Mouse (Mus musculus) bone marrow, adult 2 months (tissue): ENCODE data around the gene Wwc2.

Experiments used
- CTCF ChIP-seq: fragments of 200-500 bp; IDR thresholded peaks from 2 replicates; pipeline ENCODE4 v1.5.1; 2011; ENCODE audit warnings: low read length, control low read depth; ENCODE audit not compliant: control insufficient read depth, insufficient read depth
- POLR2A ChIP-seq: fragments of 200-500 bp; IDR thresholded peaks from 2 replicates; pipeline ENCODE4 v1.6.1; 2011; ENCODE audit warnings: low read depth, mild to moderate bottlenecking, control low read depth, low read length, borderline replicate concordance; ENCODE audit not compliant: control insufficient read depth

- peak; percentile 89 for TF ChIP-seq CTCF
- TF ChIP-seq POLR2A: no peak
These were observed 25.8 kb upstream of the Wwc2 start for GRCm38 (mm10) chr8:48016538-48016937.
